Mouse (Mus musculus) lung, adult 2 months (tissue): Measurements from ENCODE around the gene Dpep2nb.

Experiments used
- CTCF ChIP-seq: fragments of 200-500 bp; IDR thresholded peaks from 2 replicates; pipeline ENCODE4 v1.5.1; 2011; ENCODE audit warnings: mild to moderate bottlenecking, low read length, control low read depth; ENCODE audit not compliant: insufficient read depth
- POLR2A ChIP-seq: fragments of 200-500 bp; IDR thresholded peaks from 2 replicates; pipeline ENCODE4 v1.6.1; 2011; ENCODE audit warnings: low read depth, mild to moderate bottlenecking, control low read depth, low read length, borderline replicate concordance; ENCODE audit errors: extremely low read depth

DNA sequence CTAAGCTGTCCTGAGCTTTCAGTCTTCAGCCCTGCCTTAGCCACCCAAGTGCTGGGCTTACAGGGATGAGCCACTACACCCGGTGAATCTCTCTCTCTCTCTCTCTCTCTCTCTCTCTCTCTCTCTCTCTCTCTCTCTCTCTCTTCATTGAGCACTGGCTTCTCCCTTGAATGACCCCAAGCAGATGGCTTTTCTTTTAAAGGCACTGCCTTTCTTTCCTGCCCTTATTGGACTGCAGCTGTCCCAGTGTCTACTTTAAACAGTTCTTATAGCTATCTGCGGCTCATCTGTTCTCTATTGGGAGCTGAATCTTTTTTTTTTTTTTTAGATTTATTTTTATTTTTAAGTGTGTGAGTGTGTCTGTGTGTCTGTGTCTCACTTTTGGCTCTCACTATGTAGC, 37.3 kb upstream of the Dpep2nb start:
- no peak for TF ChIP-seq POLR2A
- TF ChIP-seq CTCF = no peak
